Mouse (Mus musculus): ENCODE measurements around the gene Mta1. TPM values are rescaled to one million over a fixed set of nuclear protein-coding genes. Genes with fewer than 3 reads are reported as not detected.

Mta1 gene
- total RNA-seq, 1 experiment from 2014 or later = 42.2 TPM

- ATAC-seq (replicated peaks in 1 of 2; ENCODE audit: insufficient read depth in 1 of 2, low FRiP score in 2 of 2, low TSS enrichment in 1 of 2, low read depth in 1 of 2, poor library complexity in 2 of 2, severe bottlenecking in 2 of 2) = no peak; a peak in 2 of 4 replicates
Measured at GRCm38 (mm10) chr12:113140616-113141411, 42.7 kb downstream of the Mta1 start.

- ATAC-seq (replicated peaks in 1 of 2; ENCODE audit: insufficient read depth in 1 of 2, low FRiP score in 2 of 2, low TSS enrichment in 1 of 2, low read depth in 1 of 2, poor library complexity in 2 of 2, severe bottlenecking in 2 of 2) = no peak
Measured at GRCm38 (mm10) chr12:113141531-113141973, 43.5 kb downstream of the Mta1 start.

- no peak for ATAC-seq (replicated peaks in 1 of 2; ENCODE audit: insufficient read depth in 1 of 2, low FRiP score in 2 of 2, low TSS enrichment in 1 of 2, low read depth in 1 of 2, poor library complexity in 2 of 2, severe bottlenecking in 2 of 2)
Measured at GRCm38 (mm10) chr12:113142021-113142975, 44.2 kb downstream of the Mta1 start.

GRCm38 (mm10) chr12:113143164-113143563 lies 45.1 kb downstream of the Mta1 start:
- no peak for ATAC-seq (replicated peaks in 1 of 2; ENCODE audit: insufficient read depth in 1 of 2, low FRiP score in 2 of 2, low TSS enrichment in 1 of 2, low read depth in 1 of 2, poor library complexity in 2 of 2, severe bottlenecking in 2 of 2)

- peak in 1 of 2 experiments; percentile 12; a peak in 1 of 4 replicates for ATAC-seq (replicated peaks in 1 of 2; ENCODE audit: insufficient read depth in 1 of 2, low FRiP score in 2 of 2, low TSS enrichment in 1 of 2, low read depth in 1 of 2, poor library complexity in 2 of 2, severe bottlenecking in 2 of 2)
Measured at GRCm38 (mm10) chr12:113144001-113144756, 46.1 kb downstream of the Mta1 start.

- no peak for ATAC-seq (replicated peaks in 1 of 2; ENCODE audit: insufficient read depth in 1 of 2, low FRiP score in 2 of 2, low TSS enrichment in 1 of 2, low read depth in 1 of 2, poor library complexity in 2 of 2, severe bottlenecking in 2 of 2)
Measured at GRCm38 (mm10) chr12:113144886-113145285, 46.8 kb downstream of the Mta1 start.

GRCm38 (mm10) chr12:113145591-113145990 lies 47.5 kb downstream of the Mta1 start:
- ATAC-seq (replicated peaks in 1 of 2; ENCODE audit: insufficient read depth in 1 of 2, low FRiP score in 2 of 2, low TSS enrichment in 1 of 2, low read depth in 1 of 2, poor library complexity in 2 of 2, severe bottlenecking in 2 of 2) = no peak

- ATAC-seq (replicated peaks in 1 of 2; ENCODE audit: insufficient read depth in 1 of 2, low FRiP score in 2 of 2, low TSS enrichment in 1 of 2, low read depth in 1 of 2, poor library complexity in 2 of 2, severe bottlenecking in 2 of 2) = peak; percentile 56 to 60
Measured at GRCm38 (mm10) chr12:113146112-113147057, 48.3 kb downstream of the Mta1 start, which contains the start of gene Crip1. TSS of gene Crip1 (plus strand) at chr12:113146316.

GRCm38 (mm10) chr12:113147481-113147880 lies 49.4 kb downstream of the Mta1 start:
- ATAC-seq (replicated peaks in 1 of 2; ENCODE audit: insufficient read depth in 1 of 2, low FRiP score in 2 of 2, low TSS enrichment in 1 of 2, low read depth in 1 of 2, poor library complexity in 2 of 2, severe bottlenecking in 2 of 2) = no peak

- ATAC-seq (replicated peaks in 1 of 2; ENCODE audit: insufficient read depth in 1 of 2, low FRiP score in 2 of 2, low TSS enrichment in 1 of 2, low read depth in 1 of 2, poor library complexity in 2 of 2, severe bottlenecking in 2 of 2) = no peak
Measured at GRCm38 (mm10) chr12:113148381-113149035, 50.4 kb downstream of the Mta1 start.

- ATAC-seq (replicated peaks in 1 of 2; ENCODE audit: insufficient read depth in 1 of 2, low FRiP score in 2 of 2, low TSS enrichment in 1 of 2, low read depth in 1 of 2, poor library complexity in 2 of 2, severe bottlenecking in 2 of 2) = no peak
Measured at GRCm38 (mm10) chr12:113149341-113149740, 51.3 kb downstream of the Mta1 start.

- ATAC-seq (replicated peaks in 1 of 2; ENCODE audit: insufficient read depth in 1 of 2, low FRiP score in 2 of 2, low TSS enrichment in 1 of 2, low read depth in 1 of 2, poor library complexity in 2 of 2, severe bottlenecking in 2 of 2) = no peak
Measured at GRCm38 (mm10) chr12:113149896-113150295, 51.8 kb downstream of the Mta1 start.

- no peak for ATAC-seq (replicated peaks in 1 of 2; ENCODE audit: insufficient read depth in 1 of 2, low FRiP score in 2 of 2, low TSS enrichment in 1 of 2, low read depth in 1 of 2, poor library complexity in 2 of 2, severe bottlenecking in 2 of 2)
Measured at GRCm38 (mm10) chr12:113150591-113150990, 52.5 kb downstream of the Mta1 start.

GRCm38 (mm10) chr12:113151046-113151445 lies 53.0 kb downstream of the Mta1 start:
- ATAC-seq (replicated peaks in 1 of 2; ENCODE audit: insufficient read depth in 1 of 2, low FRiP score in 2 of 2, low TSS enrichment in 1 of 2, low read depth in 1 of 2, poor library complexity in 2 of 2, severe bottlenecking in 2 of 2) = no peak

- peak in 1 of 2 experiments; percentile 7; a peak in 1 of 4 replicates for ATAC-seq (replicated peaks in 1 of 2; ENCODE audit: insufficient read depth in 1 of 2, low FRiP score in 2 of 2, low TSS enrichment in 1 of 2, low read depth in 1 of 2, poor library complexity in 2 of 2, severe bottlenecking in 2 of 2)
Measured at GRCm38 (mm10) chr12:113151661-113152271, 53.7 kb downstream of the Mta1 start.

Measured in hematopoietic stem cell, adult 5-6 weeks (primary cell).